Mouse (Mus musculus): ENCODE results near the gene Cdk8.

GRCm38 (mm10) chr5:146274420-146275045, 43.5 kb downstream of the Cdk8 start:
- TF ChIP-seq CTCF (conservative IDR thresholded peaks at IDR 0.05; ENCODE audit: low read length) (no peak), POU5F1 (IDR thresholded peaks at IDR 0.05; ENCODE audit: borderline replicate concordance, low read length) (no peak)
